Mouse (Mus musculus) myocyte (in vitro differentiated cells): Measurements from ENCODE around the gene Snx29. TPM values are rescaled to one million over a fixed set of nuclear protein-coding genes. Genes with fewer than 3 reads are reported as not detected.

Source experiments
- H3K27me3 ChIP-seq: one replicate; pipeline ENCODE4 v1.6.1; 2011; ENCODE audit not compliant: control insufficient read depth, insufficient read depth, insufficient read length
- H3K36me3 ChIP-seq: one replicate; pipeline ENCODE4 v1.6.1; 2011; ENCODE audit not compliant: control insufficient read depth, insufficient read depth
- H3K4me2 ChIP-seq: one replicate; pipeline ENCODE4 v1.6.1; 2011; ENCODE audit warnings: low read depth, control low read depth
- H3K4me3 ChIP-seq: one replicate; pipeline ENCODE4 v1.5.1; 2011; ENCODE audit warnings: mild to moderate bottlenecking, control low read depth, moderate library complexity
- H3K79me2 ChIP-seq: one replicate; pipeline ENCODE4 v1.6.1; 2011; ENCODE audit not compliant: control insufficient read depth, insufficient read depth
- H3ac ChIP-seq: one replicate; pipeline ENCODE4 v1.6.1; 2011; ENCODE audit not compliant: control insufficient read depth, insufficient read length
- CEBPB ChIP-seq: IDR thresholded peaks from 2 replicates; pipeline ENCODE4 v1.6.1; 2011; ENCODE audit warnings: mild to moderate bottlenecking, moderate library complexity; ENCODE audit not compliant: poor library complexity, insufficient read depth, severe bottlenecking
- E2F4 ChIP-seq: IDR thresholded peaks from one replicate; pipeline ENCODE4 v1.6.1; 2011; ENCODE audit warnings: mild to moderate bottlenecking, control low read depth, moderate library complexity; ENCODE audit not compliant: insufficient read depth
- MAX ChIP-seq: IDR thresholded peaks from one replicate; pipeline ENCODE4 v1.6.1; 2011; ENCODE audit warnings: low read depth, mild to moderate bottlenecking, control low read depth
- MYOD1 ChIP-seq, 3 experiments: IDR thresholded peaks; one replicate each; pipeline ENCODE4 v1.6.1; 2011; ENCODE audit warnings: control low read depth in 2 of 3, low read depth in 2 of 3, mild to moderate bottlenecking in 2 of 3, moderate library complexity in 1 of 3; ENCODE audit not compliant: insufficient read length in 2 of 3, control insufficient read depth in 1 of 3
- MYOG ChIP-seq, 3 experiments: IDR thresholded peaks; one replicate each; pipeline ENCODE4 v1.6.1; 2011; ENCODE audit warnings: control low read depth in 2 of 3, low read depth in 2 of 3, mild to moderate bottlenecking in 2 of 3; ENCODE audit not compliant: insufficient read length in 2 of 3, control insufficient read depth in 1 of 3, insufficient read depth in 1 of 3
- POLR2A ChIP-seq: IDR thresholded peaks from one replicate; pipeline ENCODE4 v1.6.1; 2011; ENCODE audit warnings: low read depth, mild to moderate bottlenecking, control low read depth, moderate library complexity; ENCODE audit not compliant: insufficient read length
- POLR2AphosphoS2 ChIP-seq: IDR thresholded peaks from one replicate; pipeline ENCODE4 v1.6.1; 2011; ENCODE audit warnings: low read depth, control low read depth; ENCODE audit not compliant: insufficient read length
- REST ChIP-seq: IDR thresholded peaks from one replicate; pipeline ENCODE4 v1.6.1; 2011; ENCODE audit warnings: mild to moderate bottlenecking, control low read depth, moderate library complexity; ENCODE audit not compliant: insufficient read depth, insufficient read length
- SRF ChIP-seq: IDR thresholded peaks from one replicate; pipeline ENCODE4 v1.6.1; 2011; ENCODE audit warnings: low read depth; ENCODE audit not compliant: control insufficient read depth, insufficient read length
- TCF12 ChIP-seq: IDR thresholded peaks from one replicate; pipeline ENCODE4 v1.6.1; 2011; ENCODE audit warnings: mild to moderate bottlenecking, control low read depth; ENCODE audit not compliant: poor library complexity, insufficient read depth, severe bottlenecking
- TCF3 ChIP-seq: IDR thresholded peaks from one replicate; pipeline ENCODE4 v1.6.1; 2011; ENCODE audit warnings: low read depth, control low read depth; ENCODE audit not compliant: insufficient read length
- USF1 ChIP-seq: IDR thresholded peaks from one replicate; pipeline ENCODE4 v1.6.1; 2011; ENCODE audit warnings: low read depth, mild to moderate bottlenecking, control low read depth, moderate library complexity
- polyA plus RNA-seq: library from polyadenylated mRNA; unstranded; fragments of >200 nt; fragmentation: generic; extraction: Trizol; gene quantifications from one replicate; pipeline ENCODE4 v1.2.1, GENCODE M21; 2012; ENCODE audit warnings: missing spikeins

The Snx29 gene
- polyA plus RNA-seq, 1 experiment: 1.7 TPM

DNA sequence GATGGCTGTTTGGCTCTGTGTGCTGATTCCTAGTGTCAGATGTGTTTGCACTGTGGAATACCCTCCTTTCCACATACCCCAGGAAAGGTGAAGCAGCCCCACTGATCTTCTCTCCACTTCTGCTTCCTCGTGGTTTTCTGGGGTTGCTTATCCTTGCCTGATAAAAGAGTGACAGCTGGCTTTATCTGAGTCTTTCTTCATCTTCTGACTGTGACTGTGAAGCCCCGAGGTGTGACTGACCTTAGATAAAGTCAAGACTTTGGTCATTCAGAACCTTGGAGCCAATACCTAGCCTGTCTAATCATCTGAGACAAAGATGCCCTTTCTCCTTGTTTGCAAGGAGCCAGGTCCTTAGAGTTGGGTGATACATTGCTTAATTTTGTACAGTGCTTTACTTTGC is 65.4 kb downstream of the Snx29 start:
- H3K36me3 ChIP-seq: no peaks in the 10 kb centered on the region
- no peak overlapping the region for H3ac ChIP-seq
- H3K79me2 ChIP-seq: no peaks in the 10 kb centered on the region
- H3K27me3 ChIP-seq: no peaks in the 10 kb centered on the region
- no peak overlapping the region for H3K4me2 ChIP-seq
- TF ChIP-seq CEBPB (no peak), MYOD1 (IDR thresholded peaks at IDR 0.05; ENCODE audit: control insufficient read depth in 1 of 3, insufficient read length in 2 of 3, low read depth in 2 of 3) (no peak), POLR2AphosphoS2 (no peak), REST (no peak), MYOG (IDR thresholded peaks at IDR 0.05; ENCODE audit: control insufficient read depth in 1 of 3, insufficient read depth in 1 of 3, insufficient read length in 2 of 3, low read depth in 2 of 3) (no peak), SRF (no peak), TCF3 (no peak), MAX (no peak), E2F4 (no peak), POLR2A (no peak), USF1 (no peak), TCF12 (no peak)
- no peak overlapping the region for H3K4me3 ChIP-seq

DNA sequence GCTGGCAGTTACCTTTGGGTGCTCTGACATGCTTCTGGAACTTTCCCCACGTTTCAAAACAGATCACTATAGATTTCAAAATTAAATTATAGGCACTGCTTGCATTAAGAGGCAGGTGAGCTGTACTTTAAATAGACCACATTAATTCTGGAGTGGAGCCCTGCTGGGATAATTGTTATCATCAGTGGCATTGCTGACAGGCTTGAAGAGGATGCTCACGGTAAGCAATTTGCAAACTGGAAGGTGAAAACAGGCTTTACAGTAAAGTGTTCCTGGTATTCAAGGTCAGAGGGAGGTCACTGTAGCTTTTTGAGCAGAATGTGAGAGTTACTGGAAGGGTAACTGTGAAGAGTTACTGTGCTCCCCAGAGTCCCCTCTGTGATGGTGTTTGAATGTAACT is 66.6 kb downstream of the Snx29 start:
- TF ChIP-seq POLR2AphosphoS2 (no peak), MYOD1 (IDR thresholded peaks at IDR 0.05; ENCODE audit: control insufficient read depth in 1 of 3, insufficient read length in 2 of 3, low read depth in 2 of 3) (no peak), E2F4 (no peak), TCF3 (no peak), MAX (no peak), MYOG (IDR thresholded peaks at IDR 0.05; ENCODE audit: control insufficient read depth in 1 of 3, insufficient read depth in 1 of 3, insufficient read length in 2 of 3, low read depth in 2 of 3) (no peak), REST (no peak), SRF (no peak), TCF12 (no peak), CEBPB (no peak), POLR2A (no peak), USF1 (no peak)
- Histone ChIP-seq H3K4me3 (no peak overlapping the region), H3K36me3 (no peaks in the 10 kb centered on the region), H3ac (no peak overlapping the region), H3K4me2 (no peak overlapping the region), H3K27me3 (no peaks in the 10 kb centered on the region), H3K79me2 (no peaks in the 10 kb centered on the region)

DNA sequence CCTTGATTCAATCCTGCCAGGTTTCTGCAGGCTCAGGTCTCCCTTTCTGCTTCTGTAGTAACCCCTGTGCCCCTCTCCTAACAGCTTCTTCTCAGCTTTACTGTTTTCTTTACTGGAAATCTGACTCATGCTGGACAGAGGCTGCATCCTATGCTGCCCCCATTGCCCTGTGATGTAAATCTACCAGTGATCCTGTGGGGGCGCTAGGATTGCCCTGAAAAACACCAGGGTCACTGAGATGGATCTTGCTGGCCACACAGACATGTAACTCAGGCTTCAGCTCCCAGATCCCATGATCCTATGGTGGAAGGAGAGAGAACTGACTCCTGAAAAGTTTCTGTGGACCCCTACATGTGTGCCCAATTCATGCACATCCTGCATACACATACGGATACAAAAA is 73.9 kb downstream of the Snx29 start:
- H3ac ChIP-seq: no peak overlapping the region
- no peaks in the 10 kb centered on the region for H3K79me2 ChIP-seq
- TF ChIP-seq TCF3 (no peak), USF1 (no peak), SRF (no peak), CEBPB (no peak), POLR2A (no peak), POLR2AphosphoS2 (no peak), TCF12 (no peak), MYOG (IDR thresholded peaks at IDR 0.05; ENCODE audit: control insufficient read depth in 1 of 3, insufficient read depth in 1 of 3, insufficient read length in 2 of 3, low read depth in 2 of 3) (no peak), E2F4 (no peak), MYOD1 (IDR thresholded peaks at IDR 0.05; ENCODE audit: control insufficient read depth in 1 of 3, insufficient read length in 2 of 3, low read depth in 2 of 3) (no peak), MAX (no peak), REST (no peak)
- no peaks in the 10 kb centered on the region for H3K27me3 ChIP-seq
- no peak overlapping the region for H3K4me3 ChIP-seq
- H3K4me2 ChIP-seq: no peak overlapping the region
- no peaks in the 10 kb centered on the region for H3K36me3 ChIP-seq

DNA sequence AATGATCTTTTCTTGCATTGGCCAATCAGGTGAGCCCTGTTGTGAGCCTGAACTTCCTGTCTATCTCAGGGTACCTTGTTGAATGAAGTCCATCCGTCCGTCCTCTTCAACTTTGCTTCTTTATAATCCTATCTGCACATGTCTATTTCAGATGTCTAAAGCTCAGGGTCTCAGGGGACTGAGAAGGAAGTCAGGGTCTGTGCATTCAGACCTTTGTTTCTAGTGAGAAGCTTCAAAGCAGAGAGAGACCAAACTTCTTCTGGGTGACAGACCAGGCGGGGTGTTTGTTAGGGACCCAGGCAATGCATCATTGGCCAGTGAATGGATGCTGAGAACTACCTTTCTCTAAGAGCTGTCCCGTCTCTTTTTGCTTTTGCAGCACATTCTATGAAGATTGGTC is 76.7 kb downstream of the Snx29 start:
- no peaks in the 10 kb centered on the region for H3K36me3 ChIP-seq
- no peak overlapping the region for H3ac ChIP-seq
- no peaks in the 10 kb centered on the region for H3K79me2 ChIP-seq
- no peak overlapping the region for H3K4me3 ChIP-seq
- H3K27me3 ChIP-seq: no peaks in the 10 kb centered on the region
- no peak overlapping the region for H3K4me2 ChIP-seq
- TF ChIP-seq E2F4 (no peak), SRF (no peak)

GRCm38 (mm10) chr16:11399845-11400565 is 77.3 kb downstream of the Snx29 start:
- Histone ChIP-seq H3K4me2 (no peak overlapping the region), H3K4me3 (no peak overlapping the region), H3K27me3 (no peaks in the 10 kb centered on the region), H3K79me2 (no peaks in the 10 kb centered on the region), H3K36me3 (no peaks in the 10 kb centered on the region), H3ac (no peak overlapping the region)
- no peak for TF ChIP-seq POLR2A

DNA sequence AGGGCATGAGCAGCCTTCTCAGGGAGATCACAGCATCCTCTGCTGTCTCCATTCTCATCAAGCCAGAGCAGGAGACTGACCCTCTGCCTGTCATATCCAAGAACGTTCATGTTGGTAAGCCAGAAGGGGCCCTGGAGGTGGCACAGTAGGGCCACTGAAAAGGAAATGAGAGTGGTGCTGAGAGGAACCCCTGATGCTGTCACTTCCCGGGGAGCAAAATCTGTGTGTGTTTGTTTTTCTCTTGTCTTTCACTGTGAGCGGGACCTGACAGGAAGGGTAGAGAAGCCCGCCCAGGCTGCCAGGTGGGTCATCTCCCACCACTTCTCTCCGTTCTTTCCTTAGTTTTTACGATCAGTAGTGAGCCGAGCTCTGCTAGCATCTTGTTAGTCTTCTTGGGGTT is 78.2 kb downstream of the Snx29 start:
- TF ChIP-seq MYOG (IDR thresholded peaks at IDR 0.05; ENCODE audit: control insufficient read depth in 1 of 3, insufficient read depth in 1 of 3, insufficient read length in 2 of 3, low read depth in 2 of 3): no peak
- TF ChIP-seq USF1: no peak
- no peak for TF ChIP-seq CEBPB
- no peak for TF ChIP-seq POLR2A
- TF ChIP-seq REST: no peak
- no peak for TF ChIP-seq SRF
- no peak for TF ChIP-seq TCF12
- no peak for TF ChIP-seq E2F4
- TF ChIP-seq POLR2AphosphoS2: no peak
- TF ChIP-seq MAX: no peak
- TF ChIP-seq TCF3: no peak
- TF ChIP-seq MYOD1 (IDR thresholded peaks at IDR 0.05; ENCODE audit: control insufficient read depth in 1 of 3, insufficient read length in 2 of 3, low read depth in 2 of 3): no peak

More for the DNA sequence above, 78.2 kb downstream of the Snx29 start:
- no peak overlapping the region for H3K4me2 ChIP-seq
- H3K79me2 ChIP-seq: no peaks in the 10 kb centered on the region
- H3ac ChIP-seq: no peak overlapping the region
- H3K4me3 ChIP-seq: no peak overlapping the region
- H3K36me3 ChIP-seq: no peaks in the 10 kb centered on the region
- H3K27me3 ChIP-seq: no peaks in the 10 kb centered on the region
